Mouse (Mus musculus) layer of hippocampus, adult 8-10 months (tissue): Measurements from ENCODE around the gene Gm3238. TPM values are rescaled to one million over a fixed set of nuclear protein-coding genes. Genes with fewer than 3 reads are reported as not detected.
"Not testable (repeated sequence)": the region's sequence is repeated elsewhere in the genome, so short reads cannot be mapped to it uniquely, and the experiment has no call there.

Experiments
- DNase-seq, 2 experiments: peaks; one replicate each; pipeline ENCODE4 v3.0.0; 2022; ENCODE audit warnings: low spot score in 2 of 2
- total RNA-seq, 4 experiments: library from RNA; stranded (reverse); gene quantifications; 2 replicates each; pipeline ENCODE4 v1.2.4; 2022

Gene Gm3238
- not detected for total RNA-seq

- not testable (repeated sequence) for DNase-seq
Observed at GRCm38 (mm10) chr10:77771225-77771624, at the start of gene Gm3238. TSS of gene Gm3238 (minus strand) at chr10:77771325.

DNA sequence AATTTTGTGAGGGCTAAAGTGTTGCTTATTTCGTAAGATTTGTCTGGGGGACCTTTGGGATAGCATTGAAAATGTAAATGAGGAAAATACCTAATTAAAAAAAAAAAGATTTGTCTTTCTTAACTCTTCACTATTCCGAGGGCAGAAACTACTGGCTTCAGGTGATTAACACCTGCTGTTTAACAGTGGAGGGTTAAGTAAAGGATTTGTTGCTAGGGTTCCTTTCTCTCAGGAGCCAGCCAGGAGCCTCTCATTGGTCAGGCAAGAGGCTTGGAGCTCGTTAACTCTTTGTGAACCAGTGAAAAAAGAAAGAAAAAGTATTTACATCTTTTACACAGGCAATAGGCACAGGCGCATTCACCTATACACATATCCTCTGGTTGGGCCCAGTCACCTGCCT, 48.1 kb upstream of the Gm3238 start:
- no peak for DNase-seq

GRCm38 (mm10) chr10:77818523-77818922, 47.4 kb upstream of the Gm3238 start:
- no peak for DNase-seq

DNA sequence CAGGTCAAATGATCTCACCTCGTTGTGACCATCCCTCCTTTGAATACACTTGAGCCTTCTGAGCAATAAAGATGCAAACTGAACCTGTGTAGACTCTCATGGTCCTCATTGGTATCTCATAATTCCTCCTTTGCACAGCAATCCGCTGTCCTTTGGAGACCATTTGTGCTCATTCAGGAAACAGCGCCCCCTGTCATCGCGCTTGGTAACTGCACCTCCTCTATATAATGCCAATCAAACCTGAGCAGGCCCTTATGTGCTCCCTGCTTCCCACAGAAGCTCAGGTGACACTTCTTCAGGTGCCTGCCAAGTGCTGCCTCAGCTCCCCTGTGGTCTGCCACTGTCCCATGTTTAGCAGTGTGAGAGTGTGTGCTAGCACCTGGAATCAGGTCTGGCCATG, 44.4 kb upstream of the Gm3238 start:
- no peak for DNase-seq

DNA sequence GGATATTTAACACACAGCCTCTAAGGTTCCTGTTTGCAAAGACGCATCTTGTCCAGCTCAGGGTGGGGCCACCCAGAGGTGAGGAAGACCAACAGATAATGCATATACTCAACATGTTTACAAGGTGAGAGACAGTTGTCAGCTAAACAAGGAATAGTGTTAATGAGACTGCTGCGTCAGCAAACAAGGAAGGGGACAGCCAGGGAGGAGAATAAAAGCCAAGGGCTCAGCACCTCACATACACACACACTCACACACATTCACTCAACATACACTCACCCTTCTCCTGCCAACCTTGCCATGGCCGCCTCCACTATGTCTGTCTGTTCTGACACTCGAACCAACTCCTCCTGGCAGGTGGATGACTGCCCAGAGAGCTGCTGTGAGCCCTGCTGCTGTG, 43.3 kb upstream of the Gm3238 start, which contains the start of gene Gm2696:
TSS of gene Gm2696 (plus strand) at position 301 of the 400 bp plus-strand sequence.
- no peak for DNase-seq

GRCm38 (mm10) chr10:77811743-77812142, 40.6 kb upstream of the Gm3238 start, which contains the start of gene Gm9507:
TSS of gene Gm9507 (minus strand) at chr10:77811843.
- no peak for DNase-seq

GRCm38 (mm10) chr10:77804095-77804494, 33.0 kb upstream of the Gm3238 start:
- no peak for DNase-seq

DNA sequence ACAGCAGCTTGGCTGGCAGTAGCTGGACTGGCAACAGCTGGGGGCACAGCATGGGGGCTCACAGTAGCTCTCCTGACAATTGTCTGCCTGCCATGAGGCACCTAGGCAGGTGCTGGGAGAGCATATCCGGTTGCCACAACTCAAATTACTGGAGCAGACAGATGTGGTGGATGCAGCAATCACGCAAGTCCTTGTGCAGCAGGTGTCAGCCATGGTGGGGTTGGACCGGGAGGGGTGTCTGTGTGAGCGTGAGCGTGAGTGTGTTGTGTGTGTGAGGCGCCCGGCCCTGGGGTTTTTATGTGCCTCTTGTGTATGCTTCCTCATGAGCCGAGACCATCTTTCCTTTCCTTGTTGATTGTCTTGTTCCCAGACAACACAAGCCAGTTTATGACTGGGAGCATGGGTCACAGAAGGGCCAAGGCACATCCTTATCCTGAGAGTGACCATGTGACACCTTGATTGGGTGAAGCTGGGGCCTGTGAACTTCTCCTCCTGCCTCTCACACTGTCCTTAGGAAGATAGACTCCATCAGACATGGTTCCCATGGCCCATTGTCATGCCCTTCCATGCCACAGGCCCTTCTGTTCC, 27.9 kb upstream of the Gm3238 start, which contains the start of gene Gm19668:
TSS of gene Gm19668 (minus strand) at position 213 of the 588 bp plus-strand sequence.
- DNase-seq, result no peak

DNA sequence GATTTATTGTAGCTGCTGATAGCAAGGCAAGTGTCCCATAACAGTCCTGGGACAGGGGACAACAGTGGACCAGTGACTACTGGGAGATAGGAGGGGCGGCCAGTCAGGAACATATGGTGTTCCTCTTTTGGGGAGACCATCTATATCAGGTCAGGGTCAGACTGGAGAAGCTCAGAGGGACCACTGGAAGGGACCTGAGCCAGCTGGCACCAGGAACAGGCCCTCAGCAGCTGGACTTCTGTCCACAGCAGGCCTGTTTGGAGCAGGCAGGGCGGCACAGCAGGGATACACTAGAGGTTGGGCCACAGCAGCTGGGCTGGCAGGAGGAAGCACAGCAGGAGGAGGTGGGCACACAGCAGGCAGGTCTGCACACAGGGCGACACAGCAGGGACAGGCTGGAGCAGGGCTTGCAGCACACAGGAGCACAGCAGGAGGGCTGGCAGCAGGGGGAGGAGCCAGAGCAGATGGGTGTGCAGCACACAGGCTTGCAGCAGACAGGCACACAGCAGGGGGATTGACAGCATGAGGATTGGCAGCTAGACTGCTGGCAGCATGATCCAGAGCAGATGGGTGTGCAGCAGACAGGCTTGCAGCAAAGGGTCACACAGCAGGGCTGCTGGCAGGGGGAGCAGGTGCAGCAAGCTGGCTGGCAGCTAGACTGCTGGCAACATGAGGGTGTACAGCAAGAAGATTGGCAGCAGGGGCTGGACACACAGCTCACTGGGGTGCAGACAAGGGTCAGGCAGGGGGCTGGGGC, 27.2 kb upstream of the Gm3238 start:
- DNase-seq, result not testable (repeated sequence)

- DNase-seq, result no peak
Observed at GRCm38 (mm10) chr10:77797677-77798076, 26.6 kb upstream of the Gm3238 start.

DNA sequence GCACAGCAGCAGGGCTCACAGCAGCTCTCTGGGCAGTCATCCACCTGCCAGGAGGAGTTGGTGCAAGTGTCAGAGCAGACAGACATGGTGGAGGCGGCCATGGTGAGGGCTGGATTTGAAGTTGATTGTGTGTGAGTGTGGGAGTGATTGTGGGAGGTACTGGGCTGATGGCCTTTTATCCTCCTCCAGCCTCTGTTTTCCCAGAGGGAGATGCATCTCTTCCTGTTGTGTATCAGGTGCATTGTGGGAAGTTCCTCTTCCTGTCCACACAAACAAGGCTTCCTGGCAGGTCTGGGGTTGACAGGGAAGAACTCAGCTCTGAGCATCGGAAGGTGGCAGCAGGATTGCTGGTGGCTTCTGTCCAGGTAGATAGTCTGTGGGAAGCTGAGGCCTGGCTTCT, 23.9 kb upstream of the Gm3238 start, which contains the start of gene Gm9639:
TSS of gene Gm9639 (minus strand) at position 101 of the 400 bp plus-strand sequence.
- no peak for DNase-seq

GRCm38 (mm10) chr10:77788621-77789020, 17.5 kb upstream of the Gm3238 start:
- DNase-seq, result no peak

DNA sequence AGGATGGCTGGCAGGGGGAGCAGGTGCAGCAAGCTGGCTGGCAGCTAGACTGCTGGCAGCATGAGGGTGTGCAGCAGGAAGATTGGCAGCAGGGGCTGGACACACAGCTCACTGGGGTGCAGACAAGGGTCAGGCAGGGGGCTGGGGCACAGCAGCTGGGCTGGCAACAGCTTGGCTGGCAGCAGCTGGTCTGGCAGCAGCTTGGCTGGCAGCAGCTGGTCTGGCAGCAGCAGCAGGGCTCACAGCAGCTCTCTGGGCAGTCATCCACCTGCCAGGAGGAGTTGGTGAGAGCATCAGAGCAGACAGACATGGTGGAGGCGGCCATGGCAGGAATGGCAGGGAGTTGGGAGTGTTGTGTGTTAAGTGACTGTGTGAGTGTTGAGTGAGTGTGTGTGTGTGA, 16.8 kb upstream of the Gm3238 start, which contains the start of gene Gm7137:
TSS of gene Gm7137 (minus strand) at position 325 of the 400 bp plus-strand sequence.
- DNase-seq, result not testable (repeated sequence)

- DNase-seq, result not testable (repeated sequence)
Observed at GRCm38 (mm10) chr10:77783396-77783795, 12.3 kb upstream of the Gm3238 start.

DNA sequence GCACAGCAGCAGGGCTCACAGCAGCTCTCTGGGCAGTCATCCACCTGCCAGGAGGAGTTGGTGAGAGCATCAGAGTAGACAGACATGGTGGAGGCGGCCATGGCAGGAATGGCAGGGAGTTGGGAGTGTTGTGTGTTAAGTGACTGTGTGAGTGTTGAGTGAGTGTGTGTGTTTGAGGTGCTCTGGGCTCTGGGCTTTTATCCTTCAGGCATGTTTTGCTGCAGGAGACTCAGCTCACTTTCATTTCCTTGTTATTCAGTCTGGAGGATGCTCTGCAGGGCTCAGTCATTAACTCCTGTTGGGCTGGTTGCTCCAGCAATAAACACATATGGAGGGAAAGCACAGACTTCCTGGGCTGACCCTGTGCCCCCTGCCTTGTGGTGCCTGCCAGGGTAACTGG, 11.3 kb upstream of the Gm3238 start, which contains the start of gene Gm3250:
TSS of gene Gm3250 (minus strand) at position 101 of the 400 bp plus-strand sequence.
- not testable (repeated sequence) for DNase-seq

DNA sequence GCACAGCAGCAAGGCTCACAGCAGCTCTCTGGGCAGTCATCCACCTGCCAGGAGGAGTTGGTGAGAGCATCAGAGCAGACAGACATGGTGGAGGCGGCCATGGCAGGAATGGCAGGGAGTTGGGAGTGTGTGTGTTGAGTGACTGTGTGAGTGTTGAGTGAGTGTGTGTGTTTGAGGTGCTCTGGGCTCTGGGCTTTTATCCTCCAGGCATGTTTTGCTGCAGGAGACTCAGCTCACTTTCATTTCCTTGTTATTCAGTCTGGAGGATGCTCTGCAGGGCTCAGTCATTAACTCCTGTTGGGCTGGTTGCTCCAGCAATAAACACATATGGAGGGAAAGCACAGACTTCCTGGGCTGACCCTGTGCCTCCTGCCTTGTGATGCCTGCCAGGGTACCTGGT, 5.7 kb upstream of the Gm3238 start, which contains the start of gene Gm7138:
TSS of gene Gm7138 (minus strand) at position 101 of the 400 bp plus-strand sequence.
- not testable (repeated sequence) for DNase-seq

GRCm38 (mm10) chr10:77772142-77772541, 1.0 kb upstream of the Gm3238 start:
- not testable (repeated sequence) for DNase-seq

DNA sequence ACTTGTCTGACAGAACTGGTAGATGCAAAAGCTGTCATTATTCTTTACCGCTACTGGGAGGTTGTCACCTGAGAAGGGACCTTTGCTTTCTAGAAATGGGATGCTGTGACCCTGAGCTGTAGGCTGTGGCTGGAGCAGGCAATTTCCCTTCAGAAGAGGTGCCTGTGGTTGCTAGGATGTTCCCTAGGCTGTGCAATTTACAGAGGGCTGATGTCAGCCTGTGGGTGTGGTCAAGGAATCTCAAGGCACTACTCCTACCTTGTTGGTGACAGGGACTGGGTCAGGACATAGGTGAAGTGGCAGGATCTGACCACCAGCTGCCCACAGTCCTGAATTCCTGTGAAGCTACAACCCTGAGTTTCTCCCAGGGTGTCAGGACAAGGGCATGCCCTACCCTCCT, 1.4 kb downstream of the Gm3238 start:
- no peak for DNase-seq

GRCm38 (mm10) chr10:77759582-77759981, 11.5 kb downstream of the Gm3238 start, which contains the start of gene Gm3233:
TSS of gene Gm3233 (minus strand) at chr10:77759682.
- DNase-seq, result not testable (repeated sequence)

- no peak for DNase-seq
Observed at GRCm38 (mm10) chr10:77753448-77753847, 17.7 kb downstream of the Gm3238 start.

- DNase-seq, result not testable (repeated sequence)
Observed at GRCm38 (mm10) chr10:77752312-77752711, 18.8 kb downstream of the Gm3238 start.

DNA sequence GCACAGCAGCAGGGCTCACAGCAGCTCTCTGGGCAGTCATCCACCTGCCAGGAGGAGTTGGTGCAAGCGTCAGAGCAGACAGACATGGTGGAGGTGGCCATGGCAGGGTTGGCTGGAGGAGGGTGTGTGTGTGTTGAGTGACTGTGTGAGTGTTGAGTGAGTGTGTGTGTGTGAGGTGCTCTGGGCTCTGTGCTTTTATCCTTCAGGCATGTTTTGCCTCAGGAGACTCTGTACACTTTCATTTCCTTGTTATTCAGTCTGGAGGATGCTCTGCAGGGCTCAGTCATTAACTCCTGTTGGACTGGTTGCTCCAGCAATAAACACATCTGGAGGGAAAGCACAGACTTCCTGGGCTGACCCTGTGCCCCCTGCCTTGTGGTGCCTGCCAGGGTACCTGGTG, 19.9 kb downstream of the Gm3238 start, which contains the start of gene Gm9736:
TSS of gene Gm9736 (minus strand) at position 101 of the 400 bp plus-strand sequence.
- DNase-seq, result not testable (repeated sequence)
